Mouse (Mus musculus): Measurements from ENCODE around the gene Pax7.

The Pax7 gene

DNA sequence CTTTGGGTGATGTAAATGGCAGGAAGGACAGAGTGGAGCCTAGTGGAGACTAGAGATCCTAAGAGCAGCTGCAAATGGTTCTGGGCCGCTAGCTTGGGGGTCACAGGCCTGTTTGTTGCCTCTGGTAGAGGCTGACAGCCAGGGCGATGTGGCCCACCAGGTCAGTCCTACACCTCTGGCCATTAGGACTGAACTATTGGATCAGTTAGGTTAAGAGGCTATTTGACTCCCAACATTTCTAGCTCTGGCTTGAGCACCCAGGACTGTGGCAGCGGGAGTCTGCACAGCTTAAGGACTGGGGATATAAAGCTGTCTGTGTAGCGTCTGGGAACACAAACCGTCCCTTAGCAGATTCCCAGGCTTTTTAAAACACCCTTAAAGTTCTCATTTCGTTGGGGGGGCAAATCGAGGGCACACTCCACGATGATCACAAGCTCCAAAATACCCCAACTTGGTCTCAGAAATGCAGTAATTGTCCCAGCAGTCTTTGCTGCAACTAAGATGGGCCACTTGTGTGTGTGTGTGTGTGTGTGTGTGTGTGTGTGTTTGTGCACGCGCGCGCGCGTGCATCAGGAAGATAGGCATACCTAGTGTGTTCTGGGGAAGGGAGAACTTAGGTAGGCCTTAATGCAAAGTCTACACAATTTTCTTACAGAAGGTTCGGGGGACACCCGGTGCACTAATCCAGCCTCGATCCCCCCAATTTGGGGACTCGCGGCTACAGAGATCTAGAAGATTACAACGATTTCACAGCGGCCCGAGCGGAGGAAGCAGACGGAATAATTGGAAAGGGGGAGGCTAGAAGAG lies 2.5 kb downstream of the Pax7 start:
- no peak for DNase-seq (ENCODE audit: low spot score)

- no peak for DNase-seq (ENCODE audit: low spot score)
These were observed 3.3 kb downstream of the Pax7 start for GRCm38 (mm10) chr4:139830053-139830452.

DNA sequence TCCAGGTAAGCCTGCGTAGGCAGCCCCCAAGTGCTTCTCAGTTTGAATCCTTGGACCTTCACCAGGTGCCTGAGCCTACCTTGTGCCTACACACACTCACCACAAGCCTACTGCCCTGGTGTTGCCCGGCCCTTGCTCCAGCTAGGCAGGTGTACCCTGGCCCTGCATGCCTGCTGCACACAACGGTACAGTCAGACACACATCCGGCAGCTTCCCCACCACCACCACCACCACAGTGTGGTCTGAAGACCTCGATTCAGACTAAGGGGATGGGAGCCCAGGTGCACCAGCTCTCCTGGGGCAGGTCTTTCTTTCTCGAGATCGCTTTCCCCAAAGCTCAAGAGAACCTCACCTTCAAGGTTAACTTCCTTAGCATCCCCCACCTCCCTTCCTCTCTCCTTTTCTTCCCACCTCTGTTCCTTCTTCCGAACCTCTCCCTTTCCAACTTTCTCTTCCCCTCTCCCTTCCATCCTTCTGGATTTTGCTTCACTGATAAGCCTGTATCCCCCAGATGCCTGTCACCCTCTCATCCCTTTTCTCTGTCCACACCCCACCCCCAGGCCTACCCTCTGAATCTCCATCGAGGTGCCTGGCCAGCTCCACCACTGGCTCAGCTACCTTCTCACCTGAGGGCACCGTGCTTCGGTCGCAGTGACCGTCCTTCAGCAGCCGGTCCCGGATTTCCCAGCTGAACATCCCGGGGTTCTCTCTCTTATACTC lies 4.3 kb downstream of the Pax7 start:
- DNase-seq (ENCODE audit: low spot score): no peak

- no peak for DNase-seq (ENCODE audit: low spot score)
These were observed 5.0 kb downstream of the Pax7 start for GRCm38 (mm10) chr4:139828283-139828678.

DNA sequence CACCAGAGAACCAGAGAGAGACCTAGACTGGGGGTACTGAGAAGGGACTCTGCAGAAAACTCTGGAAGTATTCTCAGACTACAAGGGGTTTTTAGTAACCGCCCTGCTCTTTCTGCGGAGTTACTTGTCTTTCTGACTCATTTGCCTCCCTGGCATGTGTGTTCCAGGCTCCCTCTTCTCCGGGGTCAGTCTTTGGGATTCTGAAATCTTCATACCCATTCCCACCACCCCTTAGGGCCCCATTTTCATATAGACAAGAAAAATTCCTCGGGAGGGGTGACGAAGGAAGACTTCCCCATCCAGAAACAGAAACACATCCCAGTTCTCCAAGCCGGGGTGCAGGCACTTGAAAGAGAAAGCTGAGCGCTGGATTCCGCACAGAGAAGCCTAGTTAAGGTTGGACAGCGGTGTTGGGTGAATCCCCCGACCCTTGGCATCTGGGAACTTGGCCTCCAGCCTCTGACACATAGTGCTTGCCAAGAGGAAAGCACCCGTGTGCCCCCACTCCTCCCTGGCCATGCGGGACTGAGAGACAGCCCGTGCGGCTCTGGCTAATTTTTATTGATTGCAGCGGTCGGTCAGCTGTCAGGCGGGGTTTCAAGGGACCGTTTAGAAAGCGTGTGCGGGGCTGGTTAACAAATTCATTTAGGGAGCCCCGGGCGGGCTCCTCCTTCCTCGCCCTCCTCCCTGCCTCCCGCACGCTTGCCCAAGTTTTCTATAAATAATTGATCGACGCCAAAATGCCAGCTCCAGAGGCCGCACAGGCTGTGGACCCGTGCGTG lies 5.6 kb downstream of the Pax7 start:
- no peak for DNase-seq (ENCODE audit: low spot score)

DNA sequence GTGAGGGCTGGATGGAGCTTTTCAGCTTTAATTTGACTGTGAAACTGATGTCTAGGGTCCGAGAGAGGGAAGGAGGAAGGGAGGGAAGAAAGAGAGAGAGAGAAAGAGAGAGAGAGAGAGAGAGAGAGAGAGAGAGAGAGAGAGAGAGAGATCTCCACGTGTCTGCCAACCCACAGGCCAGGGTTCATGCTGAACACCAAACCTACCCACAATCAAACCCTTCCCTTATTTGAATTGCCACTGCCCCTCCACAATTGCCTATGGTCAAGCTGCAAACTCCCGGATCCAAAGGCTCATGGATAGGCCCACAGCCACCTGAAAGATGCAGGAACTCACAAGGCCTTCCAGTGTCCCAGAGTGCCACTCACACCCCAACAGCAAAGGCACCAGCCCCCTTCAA lies 7.1 kb downstream of the Pax7 start:
- DNase-seq (ENCODE audit: low spot score): no peak

DNA sequence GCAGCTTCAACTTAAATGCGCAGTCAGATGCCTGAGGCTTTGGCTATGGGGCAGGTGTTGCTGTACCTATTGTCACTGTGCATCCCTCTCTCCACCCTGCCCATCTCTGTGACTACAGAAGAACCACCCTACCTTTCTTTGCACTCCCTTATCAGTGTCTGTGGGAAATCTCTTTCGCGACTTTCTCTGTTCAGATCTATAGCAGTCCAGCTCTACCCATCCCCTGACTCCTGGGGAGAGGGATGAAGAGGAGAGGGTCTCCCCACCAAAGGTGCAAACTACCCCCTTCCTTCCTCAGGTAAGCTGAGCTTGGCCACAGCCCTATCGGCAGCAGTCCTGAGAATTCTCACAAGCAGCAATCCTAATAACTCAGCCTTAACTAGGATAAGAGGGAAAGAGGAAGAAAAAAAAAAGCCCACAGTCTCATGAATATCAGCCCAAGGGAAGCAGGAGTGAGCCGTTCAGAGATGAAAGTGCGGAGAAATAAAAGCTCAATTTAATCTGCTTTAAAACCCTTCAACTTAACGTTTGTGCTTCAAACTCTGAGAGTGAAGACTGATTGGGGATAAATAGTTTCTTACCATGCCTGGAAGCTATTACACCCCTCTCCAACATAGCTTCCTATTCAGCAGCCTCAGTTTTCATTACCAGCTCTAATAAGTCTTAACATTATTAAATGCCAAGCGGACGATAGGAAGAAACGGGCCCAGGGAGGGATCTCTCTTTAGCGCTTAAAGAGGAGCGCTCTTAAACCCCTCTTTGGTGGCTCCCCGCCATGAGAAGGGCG lies 7.8 kb downstream of the Pax7 start:
- no peak for DNase-seq (ENCODE audit: low spot score)

- DNase-seq (ENCODE audit: low spot score): no peak
These were observed 8.6 kb downstream of the Pax7 start for GRCm38 (mm10) chr4:139824572-139825325.

DNA sequence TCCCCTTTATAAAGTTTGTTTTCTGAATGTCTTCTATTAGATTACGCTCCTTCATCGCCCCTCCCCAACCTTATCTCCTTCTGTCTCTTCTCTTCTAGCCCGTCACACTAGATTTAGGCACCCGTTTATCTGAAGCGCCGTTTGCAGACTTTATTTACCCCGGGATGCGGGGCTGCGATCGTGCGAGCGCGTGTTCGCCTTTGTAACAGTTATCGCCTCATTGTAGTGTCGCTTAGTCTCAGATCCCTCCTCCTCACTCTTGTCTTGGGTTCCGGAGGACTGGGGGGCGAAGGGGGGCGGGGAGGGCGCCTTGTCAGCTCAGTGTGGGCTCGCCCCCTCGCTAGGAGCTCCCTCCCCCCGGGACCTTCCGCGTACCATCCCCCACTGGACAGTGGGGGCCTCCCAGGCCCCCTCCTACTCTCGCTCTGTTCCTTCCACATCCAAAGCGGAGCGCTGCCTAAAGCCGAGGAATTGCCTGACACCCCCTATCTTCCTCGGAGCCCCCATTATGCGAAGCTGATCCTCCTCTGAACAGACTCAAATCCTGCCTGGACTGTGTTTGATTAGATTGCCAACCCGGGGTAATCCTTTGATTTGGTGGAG lies 9.4 kb downstream of the Pax7 start:
- no peak for DNase-seq (ENCODE audit: low spot score)

DNA sequence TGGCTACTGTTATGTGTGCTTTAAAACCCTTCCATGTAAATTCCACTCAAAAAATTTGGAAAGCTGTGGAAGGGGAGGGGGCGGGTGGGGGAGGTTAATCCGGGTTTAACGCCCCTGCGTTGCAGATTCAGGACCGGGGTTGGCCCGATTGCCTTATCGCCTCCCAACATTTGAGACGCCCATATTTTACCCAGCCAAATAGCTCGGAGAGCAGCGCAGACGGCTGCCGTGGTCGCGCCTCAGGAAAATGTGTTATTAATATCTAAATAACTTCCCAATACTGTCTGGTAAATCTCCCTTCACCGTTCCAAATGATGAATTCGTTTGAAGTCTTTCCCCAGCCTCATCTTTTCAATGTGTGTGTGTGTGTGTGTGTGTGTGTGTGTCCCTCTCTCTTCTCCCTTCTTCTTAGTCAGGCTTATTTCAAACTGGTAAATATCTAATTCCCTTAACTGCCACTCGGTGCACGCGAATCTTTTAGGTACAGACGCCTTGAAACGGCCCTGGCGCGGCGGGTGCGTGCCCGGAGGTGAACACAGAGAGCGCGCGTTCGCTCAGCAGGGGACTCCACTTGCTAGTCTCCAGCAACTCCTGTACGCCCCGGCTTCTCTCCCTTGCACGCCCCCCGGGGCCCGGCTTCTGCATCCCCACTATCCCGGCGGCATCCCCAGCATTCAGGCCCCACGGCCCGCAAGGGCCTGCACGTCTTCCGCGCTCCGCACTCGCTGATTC lies 10.0 kb downstream of the Pax7 start:
- DNase-seq (ENCODE audit: low spot score): no peak

GRCm38 (mm10) chr4:139822214-139823137 lies 10.9 kb downstream of the Pax7 start:
- no peak for DNase-seq (ENCODE audit: low spot score)

- no peak for DNase-seq (ENCODE audit: low spot score)
These were observed 11.7 kb downstream of the Pax7 start for GRCm38 (mm10) chr4:139821491-139822160.

- no peak for DNase-seq (ENCODE audit: low spot score)
These were observed 12.3 kb downstream of the Pax7 start for GRCm38 (mm10) chr4:139821071-139821470.

DNA sequence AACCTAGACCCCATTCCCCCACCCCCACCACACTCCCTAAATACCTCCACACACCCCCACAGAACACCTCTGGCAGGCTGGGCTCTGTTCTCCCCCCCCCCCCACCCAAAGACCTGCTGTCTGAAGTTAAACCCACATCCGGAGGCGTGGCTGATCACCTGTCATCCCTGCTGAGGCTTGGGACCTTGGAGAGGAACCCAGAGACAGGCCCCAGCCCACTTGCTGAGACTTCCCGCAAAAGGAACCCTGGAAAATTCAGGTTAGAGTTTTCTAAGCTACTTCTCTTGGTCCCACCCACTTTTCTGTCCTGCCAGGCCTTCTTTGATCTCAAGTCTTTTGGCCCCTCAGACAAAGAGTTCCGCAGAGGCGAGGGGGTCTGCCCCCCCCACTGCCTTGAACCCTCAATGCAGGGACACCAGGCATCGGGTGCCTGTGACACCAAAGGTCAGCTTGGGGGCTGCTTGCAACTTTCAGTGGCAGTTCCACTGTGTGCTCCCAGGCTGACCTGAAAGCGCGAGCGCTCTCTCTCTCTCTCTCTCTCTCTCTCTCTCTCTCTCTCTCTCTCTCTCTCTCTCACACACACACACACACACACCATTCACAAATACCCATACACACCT lies 13.8 kb downstream of the Pax7 start:
- no peak for DNase-seq (ENCODE audit: low spot score)

GRCm38 (mm10) chr4:139818163-139818562 lies 15.2 kb downstream of the Pax7 start:
- DNase-seq (ENCODE audit: low spot score): no peak

- DNase-seq (ENCODE audit: low spot score): no peak
These were observed 19.9 kb downstream of the Pax7 start for GRCm38 (mm10) chr4:139813371-139813960.

GRCm38 (mm10) chr4:139811901-139812300 lies 21.4 kb downstream of the Pax7 start:
- no peak for DNase-seq (ENCODE audit: low spot score)

- DNase-seq (ENCODE audit: low spot score): no peak
These were observed 21.9 kb downstream of the Pax7 start for GRCm38 (mm10) chr4:139811475-139811874.
